Comparison of ENCODE assay signal across 8 mouse cellular contexts in the genomic region with DNA sequence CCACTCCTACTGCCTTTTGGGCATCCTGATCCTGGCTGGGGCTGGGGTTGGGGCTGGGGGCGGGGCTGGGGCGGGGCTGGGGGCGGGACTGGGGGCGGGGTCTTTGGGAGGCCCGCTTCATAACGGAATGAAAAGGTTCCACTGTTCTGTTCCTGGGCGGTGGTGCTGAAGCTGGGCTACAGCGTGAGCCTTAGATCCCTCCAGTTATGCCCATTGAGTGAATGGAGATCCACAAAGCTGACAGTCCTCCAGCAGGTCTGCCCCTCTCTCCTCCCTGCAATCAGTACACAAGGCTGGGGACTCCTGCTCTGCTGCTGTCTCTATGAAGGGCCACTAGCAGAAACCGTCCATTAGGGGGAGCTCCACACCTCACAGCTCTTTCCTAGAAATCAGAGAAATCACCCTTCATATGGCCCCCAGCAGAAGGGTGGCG.
DNase-seq lines count a peak whose midpoint lies in the region; ATAC-seq lines count a peak whose summit lies in the region.

No protein-coding gene starts in this region.

- H3K9ac ChIP-seq in forebrain, embryonic 12.5 days: no peak overlapping the region
- H3K9ac ChIP-seq in intestine, embryonic 14.5 days (ENCODE audit: low read length): no peak overlapping the region
- H3K9ac ChIP-seq in limb, embryonic 13.5 days: no peak overlapping the region
- no peak overlapping the region for H3K9ac ChIP-seq in midbrain, embryonic 14.5 days (replicated peaks; ENCODE audit: low read length)

- H3K36me3 ChIP-seq in erythroblast, embryonic 14.5 days (ENCODE audit: control insufficient read depth): no peaks in the 10 kb centered on the region
- H3K36me3 ChIP-seq in forebrain, embryonic 12.5 days (replicated peaks): no peaks in the 10 kb centered on the region
- H3K36me3 ChIP-seq in intestine, embryonic 14.5 days (ENCODE audit: control insufficient read depth, insufficient read depth, low read length): no peaks in the 10 kb centered on the region
- H3K36me3 ChIP-seq in limb, embryonic 13.5 days: no peaks in the 10 kb centered on the region
- no peaks in the 10 kb centered on the region for H3K36me3 ChIP-seq in midbrain, embryonic 14.5 days (ENCODE audit: control insufficient read depth, insufficient read depth, low read length)

- peak; percentile 49 for DNase-seq in adrenal gland, postnatal 10 days
- peak; percentile 66 for DNase-seq in intestine, embryonic 14.5 days (ENCODE audit: low spot score)
- peak; percentile 64 for DNase-seq in midbrain, embryonic 14.5 days
- DNase-seq in thymus, postnatal 10 days (ENCODE audit: low spot score in 2 of 2): no peak

- WGBS in forebrain, embryonic 12.5 days: 2% methylated on average over 10 of the region's 10 CpGs
- 4% methylated on average over 10 of the region's 10 CpGs for WGBS in intestine, embryonic 14.5 days
- 2% methylated on average over 10 of the region's 10 CpGs for WGBS in limb, embryonic 13.5 days
- WGBS in midbrain, embryonic 14.5 days: 6% methylated on average over 10 of the region's 10 CpGs

- H3K27me3 ChIP-seq in erythroblast, embryonic 14.5 days (ENCODE audit: control insufficient read depth): no peaks in the 10 kb centered on the region
- H3K27me3 ChIP-seq in forebrain, embryonic 12.5 days: no peaks in the 10 kb centered on the region
- H3K27me3 ChIP-seq in intestine, embryonic 14.5 days (replicated peaks; ENCODE audit: control insufficient read depth, insufficient read depth, low read length): no peaks in the 10 kb centered on the region
- no peaks in the 10 kb centered on the region for H3K27me3 ChIP-seq in limb, embryonic 13.5 days
- no peaks in the 10 kb centered on the region for H3K27me3 ChIP-seq in midbrain, embryonic 14.5 days (ENCODE audit: control insufficient read depth, insufficient read depth, low read length)

- H3K4me2 ChIP-seq in forebrain, embryonic 12.5 days: peak overlapping the region; percentile 38
- peak overlapping the region; percentile 29; the same call in 1 of the 2 replicates for H3K4me2 ChIP-seq in intestine, embryonic 14.5 days (ENCODE audit: low read length)
- peak overlapping the region; percentile 49 for H3K4me2 ChIP-seq in limb, embryonic 13.5 days (replicated peaks)
- peak overlapping the region; percentile 18 for H3K4me2 ChIP-seq in midbrain, embryonic 14.5 days (ENCODE audit: low read length)

- no peaks in the 10 kb centered on the region for H3K4me1 ChIP-seq in erythroblast, embryonic 14.5 days (ENCODE audit: control insufficient read depth)
- peaks cover 19% of the 10 kb centered on the region; the same call in 1 of the 2 replicates for H3K4me1 ChIP-seq in forebrain, embryonic 12.5 days
- no peaks in the 10 kb centered on the region for H3K4me1 ChIP-seq in intestine, embryonic 14.5 days (replicated peaks; ENCODE audit: control insufficient read depth, insufficient read depth, low read length)
- H3K4me1 ChIP-seq in limb, embryonic 13.5 days: 0 out of 2 replicates have a peak, but pooled peaks cover 10% of the 10 kb centered on the region
- H3K4me1 ChIP-seq in midbrain, embryonic 14.5 days (ENCODE audit: control insufficient read depth, insufficient read depth, low read length): peaks cover 19% of the 10 kb centered on the region

- no peaks in the 10 kb centered on the region for H3K9me3 ChIP-seq in erythroblast, embryonic 14.5 days (ENCODE audit: control insufficient read depth, low read length)
- no peaks in the 10 kb centered on the region for H3K9me3 ChIP-seq in forebrain, embryonic 12.5 days
- no peaks in the 10 kb centered on the region for H3K9me3 ChIP-seq in intestine, embryonic 14.5 days (ENCODE audit: control insufficient read depth, low read length)
- H3K9me3 ChIP-seq in limb, embryonic 13.5 days: no peaks in the 10 kb centered on the region
- no peaks in the 10 kb centered on the region for H3K9me3 ChIP-seq in midbrain, embryonic 14.5 days (ENCODE audit: control insufficient read depth, low read length)

- H3K27ac ChIP-seq in forebrain, embryonic 12.5 days: no peak overlapping the region
- no peak overlapping the region for H3K27ac ChIP-seq in intestine, embryonic 14.5 days (ENCODE audit: low read depth)
- H3K27ac ChIP-seq in limb, embryonic 13.5 days: no peak overlapping the region
- peak overlapping the region; percentile 63; the same call in 1 of the 2 replicates for H3K27ac ChIP-seq in midbrain, embryonic 14.5 days (replicated peaks; ENCODE audit: low read depth, low read length)

- no peak for ATAC-seq in erythroblast, adult 5-6 weeks (replicated peaks; ENCODE audit: low FRiP score, poor library complexity, severe bottlenecking)
- ATAC-seq in forebrain, embryonic 12.5 days (ENCODE audit: low FRiP score): peak; percentile 73
- ATAC-seq in intestine, embryonic 14.5 days (replicated peaks; ENCODE audit: low FRiP score, low TSS enrichment, low read depth): peak; percentile 47; the same call in 1 of the 2 replicates
- ATAC-seq in limb, embryonic 13.5 days (ENCODE audit: low FRiP score, low read depth): peak; percentile 40; the same call in 1 of the 2 replicates
- peak; percentile 50; the same call in 1 of the 2 replicates for ATAC-seq in midbrain, embryonic 14.5 days (ENCODE audit: low FRiP score, low TSS enrichment)

- peak overlapping the region; percentile 28 for H3K4me3 ChIP-seq in erythroblast, embryonic 14.5 days (replicated peaks)
- peak overlapping the region; percentile 21 for H3K4me3 ChIP-seq in forebrain, embryonic 12.5 days (replicated peaks)
- H3K4me3 ChIP-seq in intestine, embryonic 14.5 days (ENCODE audit: low read depth, low read length): no peak overlapping the region
- H3K4me3 ChIP-seq in limb, embryonic 13.5 days: no peak overlapping the region
- no peak overlapping the region for H3K4me3 ChIP-seq in midbrain, embryonic 14.5 days (replicated peaks; ENCODE audit: low read depth, low read length)

Comparison
In these comparisons a context has a peak if more than half of its experiments do, and no peak if none do; other contexts are left out.
1. H3K4me3 ChIP-seq: peak in erythroblast, embryonic 14.5 days (single experiment) and forebrain, embryonic 12.5 days (single experiment); none in intestine, embryonic 14.5 days (single experiment), limb, embryonic 13.5 days (single experiment) and midbrain, embryonic 14.5 days (single experiment).
2. DNase-seq: peak in adrenal gland, postnatal 10 days (single experiment), intestine, embryonic 14.5 days (single experiment) and midbrain, embryonic 14.5 days (single experiment); none in thymus, postnatal 10 days (0 of 2).
3. Peak in every context shown above with its lines, with median percentiles within 50 percentile points of each other: H3K4me2 ChIP-seq.